Mouse (Mus musculus) natural killer cell, adult 2 months (primary cell): ENCODE measurements around the gene Gm49387.

ENCODE experiments used
- DNase-seq, 2 experiments: peaks; one replicate each; pipeline ENCODE4 v3.0.0; 2022; ENCODE audit warnings: low spot score in 2 of 2

Gm49387 gene

DNA sequence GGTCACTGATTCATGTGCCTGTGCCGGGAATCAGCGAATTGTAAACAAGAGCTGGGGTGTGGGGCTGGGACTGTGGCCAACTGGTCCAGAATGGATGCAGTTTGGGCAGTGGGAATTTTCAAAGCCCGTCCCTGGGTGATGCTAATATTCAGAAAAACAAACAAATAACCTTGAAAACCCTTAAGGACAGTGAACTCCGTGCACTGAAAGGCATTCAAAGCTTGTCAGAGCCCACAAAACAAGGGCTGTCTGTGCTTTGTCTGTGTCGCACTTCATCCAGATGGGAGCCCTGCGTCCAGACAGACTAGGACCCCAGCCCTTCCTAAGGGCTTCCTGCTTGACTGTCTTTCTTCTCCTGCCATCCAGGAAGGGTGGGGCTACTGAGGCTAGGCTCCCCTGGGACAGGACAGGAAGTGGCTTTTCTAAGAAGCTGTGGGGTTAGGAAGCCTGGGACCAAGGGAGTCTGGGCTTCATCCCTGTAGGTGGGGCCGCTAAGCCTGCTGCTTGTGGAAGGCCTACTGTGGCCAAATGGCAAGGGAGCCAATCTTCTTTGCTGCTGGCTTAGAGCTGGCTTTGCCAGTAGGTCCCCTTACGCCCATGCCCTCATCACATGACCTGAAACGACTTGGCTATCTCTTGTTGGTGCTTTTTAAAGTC is 22.0 kb upstream of the Gm49387 start:
- DNase-seq, result peak in 1 of 2 experiments; percentile 37

DNA sequence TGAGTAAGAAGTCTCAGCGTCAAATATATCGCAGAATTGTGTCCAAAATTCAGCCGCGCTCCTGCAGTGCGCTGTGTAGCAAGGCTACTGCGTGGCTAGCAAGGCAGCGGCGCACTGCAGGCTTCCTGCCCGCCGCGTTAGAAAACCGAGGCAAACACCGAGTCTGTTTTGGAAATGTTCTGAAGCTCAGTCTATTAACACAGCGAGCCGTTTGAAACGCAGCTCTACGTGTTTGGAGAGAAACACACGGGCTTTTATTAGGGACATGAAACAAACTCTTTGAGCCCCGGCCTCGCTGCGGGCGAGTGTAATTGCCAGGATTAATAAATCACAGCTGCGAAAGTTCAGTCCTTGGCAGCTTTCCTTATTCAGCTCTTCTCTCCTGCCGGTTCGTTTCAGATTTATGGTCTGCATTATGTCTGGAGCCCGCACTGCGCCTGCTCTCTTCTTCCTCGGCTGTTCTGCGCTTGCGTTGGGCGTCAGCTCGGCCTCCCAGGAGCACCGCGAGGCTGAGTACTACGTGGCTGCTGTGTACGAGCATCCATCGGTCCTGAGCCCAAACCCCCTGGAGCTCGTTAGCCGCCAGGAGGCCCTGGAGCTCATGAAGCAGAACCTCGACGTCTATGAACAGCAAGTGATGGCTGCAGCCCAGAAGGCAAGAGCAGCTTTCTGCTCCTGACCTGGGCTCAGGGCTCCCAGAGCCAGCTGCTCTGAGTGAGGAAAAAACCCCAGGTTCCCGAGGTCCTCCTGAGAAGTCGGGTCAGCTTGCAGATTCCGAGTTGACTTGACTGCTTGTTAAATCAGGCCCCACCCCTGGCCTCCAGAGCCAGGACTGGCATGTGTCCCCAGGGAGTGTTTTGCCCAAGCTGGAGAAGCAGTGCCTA is 21.2 kb upstream of the Gm49387 start:
- peak in 1 of 2 experiments; percentile 59 for DNase-seq

DNA sequence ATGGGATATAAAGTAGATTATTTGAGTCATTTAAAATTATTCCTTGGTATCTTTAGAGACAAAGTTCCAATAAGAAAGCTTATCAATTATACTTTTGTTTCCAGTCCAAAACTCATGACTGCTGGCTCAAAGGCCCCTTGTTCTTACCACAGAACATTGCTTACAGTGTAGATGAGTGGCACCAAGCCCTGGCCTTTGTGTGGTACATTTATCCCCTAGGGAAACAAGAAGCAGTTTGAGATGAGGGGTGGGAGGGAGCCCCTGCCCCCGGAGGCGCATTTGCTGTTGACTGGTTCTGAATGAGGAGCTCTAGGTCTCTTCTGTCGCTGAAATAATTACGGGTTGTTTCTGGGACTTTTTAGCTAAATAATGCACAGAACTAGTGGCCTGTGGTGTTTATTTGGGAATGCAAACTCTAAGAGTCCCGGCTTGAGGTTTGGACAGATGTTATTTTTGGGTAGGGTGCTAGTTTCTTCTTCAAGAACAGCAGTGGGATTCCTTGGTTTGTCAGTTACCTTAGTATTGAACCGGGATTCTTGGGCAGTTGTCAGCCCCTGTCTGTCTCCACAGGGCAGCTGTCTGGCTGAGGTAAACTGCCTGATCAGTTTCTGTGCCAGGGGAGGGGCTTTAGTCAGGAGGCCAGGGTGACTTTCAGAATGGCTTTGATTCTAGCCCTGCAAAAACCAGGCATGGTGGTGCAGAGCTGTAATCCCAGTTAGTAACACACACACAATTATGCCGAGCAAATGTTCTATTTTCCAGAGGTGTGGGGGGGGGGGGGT is 19.8 kb upstream of the Gm49387 start:
- DNase-seq, result no peak

DNA sequence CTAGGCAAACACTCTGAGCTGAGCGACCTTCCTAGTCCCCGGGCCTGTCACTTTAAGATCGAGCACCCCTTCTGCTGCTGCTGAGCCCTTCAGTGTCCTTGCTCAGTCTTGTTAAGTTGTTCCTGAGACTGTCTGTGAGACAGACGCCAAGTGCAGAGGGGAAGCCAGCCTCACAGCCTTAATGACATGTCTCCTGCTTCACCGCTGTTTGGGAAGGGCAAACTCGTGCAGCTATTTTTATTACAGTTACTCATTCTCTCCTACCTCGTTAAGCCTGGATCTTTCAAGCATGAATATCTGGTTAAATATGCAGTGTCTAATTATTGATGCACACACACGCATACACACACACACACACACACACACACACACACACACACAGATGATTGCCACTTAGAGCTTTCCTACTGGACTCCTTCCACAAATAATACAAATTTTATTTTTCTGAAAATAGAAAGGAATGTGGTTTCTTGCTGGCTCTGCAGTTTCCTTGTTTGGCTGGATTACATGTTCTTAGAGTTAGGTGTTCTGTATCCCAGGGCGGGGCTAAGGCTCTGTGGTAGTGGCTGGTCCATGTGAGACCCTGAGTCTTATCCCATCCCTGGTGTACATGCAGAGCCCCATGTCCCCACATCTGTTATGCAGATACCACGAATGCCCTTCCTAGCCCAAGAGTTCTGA is 19.0 kb upstream of the Gm49387 start:
- DNase-seq, result no peak

DNA sequence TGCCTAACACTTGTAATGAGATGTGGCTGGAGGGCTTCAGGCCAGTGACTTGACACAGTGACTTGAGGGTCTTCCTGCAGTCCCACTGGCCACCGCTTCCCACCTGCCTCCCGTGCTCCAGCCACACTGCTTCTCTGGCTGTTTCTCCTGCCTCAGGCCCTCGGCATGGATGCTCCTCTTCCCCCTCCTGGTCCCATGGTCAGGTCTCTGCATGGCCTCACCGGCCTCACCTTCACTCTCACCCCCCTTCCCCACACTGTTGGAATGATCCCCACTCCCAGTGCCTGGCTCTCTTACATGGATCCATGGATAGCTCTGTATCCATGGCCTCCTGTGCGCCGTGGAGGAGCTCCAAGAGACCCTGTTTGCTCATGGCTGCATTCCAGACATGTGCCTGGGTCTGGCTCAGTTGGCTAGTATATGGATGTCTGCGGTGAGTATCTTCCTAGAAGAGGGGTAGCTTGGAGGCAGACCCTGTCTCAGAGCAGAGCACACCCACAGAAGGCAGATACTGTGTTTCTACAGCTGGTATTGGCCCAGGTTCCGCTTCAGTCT is 17.5 kb upstream of the Gm49387 start:
- DNase-seq, result no peak

DNA sequence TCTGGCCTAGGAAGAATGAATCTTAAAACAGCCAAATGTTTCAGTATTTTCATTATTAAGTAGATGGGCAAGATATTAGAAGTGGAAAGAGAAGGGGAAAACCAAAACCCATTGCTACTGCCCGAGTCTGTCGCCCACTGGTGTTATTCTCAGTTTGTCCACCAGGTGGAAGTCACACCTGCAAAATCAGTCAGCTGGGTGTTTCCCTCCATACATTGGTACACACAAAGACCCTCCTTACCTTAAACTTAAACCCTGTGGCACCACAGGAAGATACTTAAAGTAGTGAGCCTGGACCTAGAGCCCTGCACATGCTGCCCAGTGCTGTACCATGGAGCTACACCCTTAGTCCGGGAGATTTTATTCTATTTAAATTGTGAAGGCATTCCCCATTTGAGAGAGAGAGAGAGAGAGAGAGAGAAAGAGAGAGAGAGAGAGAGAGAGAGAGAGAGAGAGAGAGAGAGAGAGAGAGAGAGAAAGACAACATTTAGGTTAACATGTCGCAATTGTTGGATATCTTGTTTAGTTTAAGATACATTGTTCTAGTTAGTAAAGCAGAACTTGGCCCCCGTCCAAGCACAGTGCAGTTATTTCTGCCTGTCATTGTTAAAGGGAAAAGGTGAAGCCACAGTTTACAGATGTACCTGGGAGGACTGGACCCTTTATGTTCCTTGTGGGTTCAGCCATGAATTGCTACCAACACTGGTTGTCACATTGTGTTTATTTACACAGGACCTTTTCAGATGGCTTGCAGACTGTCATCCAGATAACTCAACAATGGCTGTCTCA is 16.4 kb upstream of the Gm49387 start:
- peak; percentile 59 to 73 for DNase-seq

DNA sequence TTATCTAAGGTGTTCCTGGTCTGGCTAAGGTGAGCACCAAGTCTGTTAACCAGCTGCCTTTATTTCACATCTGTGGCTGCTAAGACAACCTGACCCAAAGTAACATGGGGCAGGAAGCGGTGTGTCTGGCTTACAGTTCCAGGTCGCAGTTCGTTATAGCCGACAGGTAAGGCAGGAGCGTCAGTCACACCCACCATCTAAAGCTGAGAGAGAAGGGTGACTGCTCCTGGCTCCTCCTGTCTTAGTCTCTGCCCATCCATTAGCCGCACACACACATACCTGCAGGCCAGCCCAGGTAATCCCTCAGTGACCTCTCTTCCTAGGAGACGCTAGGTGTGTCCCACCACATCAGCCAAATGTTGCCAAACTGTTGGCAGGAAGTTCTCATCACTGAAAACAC is 15.7 kb upstream of the Gm49387 start:
- no peak for DNase-seq

DNA sequence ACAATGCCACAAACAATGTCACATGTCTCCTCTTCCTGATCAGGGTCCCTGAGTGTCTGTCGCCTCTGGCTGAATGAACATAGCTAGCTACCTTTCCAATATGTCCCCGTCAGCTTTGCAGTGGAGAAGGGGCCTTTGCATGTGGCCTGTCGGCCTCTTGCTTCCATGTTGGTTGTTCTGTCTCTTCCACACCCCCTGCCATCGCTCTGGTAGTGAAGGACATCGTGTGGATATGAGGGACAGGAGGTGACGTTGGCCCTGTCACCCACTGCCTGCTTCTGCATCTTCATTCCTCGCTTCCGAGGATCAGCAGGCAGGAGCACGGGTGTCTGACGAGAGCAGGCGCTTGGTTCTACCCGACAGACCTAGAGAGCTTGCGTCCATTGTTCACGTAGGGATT is 14.7 kb upstream of the Gm49387 start:
- no peak for DNase-seq

DNA sequence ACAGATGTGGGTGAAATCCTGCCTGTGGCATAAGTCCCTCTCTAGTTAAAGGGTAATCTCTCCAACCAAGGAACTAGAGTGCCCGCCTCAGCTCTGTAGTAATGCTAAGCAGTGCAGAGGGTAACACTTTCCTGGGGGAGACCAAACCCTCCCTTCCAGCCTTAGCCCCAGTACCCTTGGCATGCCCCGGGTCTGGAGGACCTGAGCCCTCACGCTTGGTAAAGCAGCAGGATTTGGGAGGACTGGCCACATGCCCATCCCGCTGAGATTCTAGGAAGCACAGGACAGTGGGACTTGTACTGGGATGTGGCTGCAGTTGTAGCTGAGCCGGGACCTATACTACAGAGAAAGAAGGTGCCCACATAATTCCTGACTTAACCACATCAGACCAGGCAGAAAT is 14.1 kb upstream of the Gm49387 start:
- DNase-seq, result no peak

DNA sequence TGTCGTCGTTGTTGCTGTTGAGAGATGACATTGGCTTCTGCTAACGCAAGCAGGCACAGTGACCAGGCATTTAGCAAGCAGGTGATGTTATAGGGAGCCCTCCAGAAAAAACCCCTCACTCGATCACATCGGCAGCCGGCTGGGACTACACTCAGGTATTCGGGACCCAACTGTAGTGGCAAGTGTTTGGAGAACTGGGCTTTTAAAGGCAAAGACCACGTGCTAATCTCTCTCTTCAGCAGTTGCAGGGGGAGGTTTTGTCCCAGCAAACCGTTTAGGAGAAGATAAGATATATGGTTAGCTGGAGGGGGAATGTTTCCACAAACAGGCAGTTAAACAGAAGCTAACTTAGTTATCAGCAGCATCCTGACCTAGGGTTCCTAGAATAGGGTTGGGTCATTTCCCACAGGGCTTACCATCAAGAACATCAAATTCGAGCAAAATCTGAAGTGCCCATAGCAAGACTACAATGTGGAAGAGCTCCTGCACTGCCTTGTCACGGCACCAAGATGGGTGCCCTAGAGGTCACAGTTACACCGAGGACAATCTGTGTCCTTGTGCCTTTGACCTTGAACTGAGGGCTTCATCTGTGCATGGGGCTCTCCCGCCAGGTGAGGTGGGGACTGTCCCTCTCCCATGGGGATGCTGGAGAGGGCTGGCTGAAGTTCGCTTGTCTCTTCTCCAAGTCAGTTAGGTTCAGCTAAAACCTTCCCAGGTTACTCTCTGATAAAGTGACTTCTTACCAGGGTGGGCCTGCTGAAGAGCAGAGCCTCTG is 12.6 kb upstream of the Gm49387 start:
- DNase-seq, result no peak

DNA sequence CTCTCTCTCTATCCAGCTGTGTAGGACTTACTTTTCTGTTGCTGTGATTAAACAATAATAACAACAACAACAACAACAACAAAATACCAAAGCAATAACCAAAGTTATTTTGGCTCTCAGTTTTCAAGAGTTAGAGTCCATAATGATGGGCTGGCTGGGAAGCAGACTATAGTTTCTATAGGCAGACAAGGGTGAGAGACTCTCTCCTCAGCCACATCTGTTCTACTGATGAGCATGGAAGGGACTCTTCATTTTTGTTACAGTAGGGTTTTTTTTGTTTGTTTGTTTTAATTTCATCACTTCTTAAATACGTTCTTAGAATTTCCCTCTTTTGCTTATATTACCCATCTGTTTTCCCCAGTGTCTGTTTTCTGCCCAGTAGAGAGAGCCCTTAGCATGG is 11.9 kb upstream of the Gm49387 start:
- no peak for DNase-seq

DNA sequence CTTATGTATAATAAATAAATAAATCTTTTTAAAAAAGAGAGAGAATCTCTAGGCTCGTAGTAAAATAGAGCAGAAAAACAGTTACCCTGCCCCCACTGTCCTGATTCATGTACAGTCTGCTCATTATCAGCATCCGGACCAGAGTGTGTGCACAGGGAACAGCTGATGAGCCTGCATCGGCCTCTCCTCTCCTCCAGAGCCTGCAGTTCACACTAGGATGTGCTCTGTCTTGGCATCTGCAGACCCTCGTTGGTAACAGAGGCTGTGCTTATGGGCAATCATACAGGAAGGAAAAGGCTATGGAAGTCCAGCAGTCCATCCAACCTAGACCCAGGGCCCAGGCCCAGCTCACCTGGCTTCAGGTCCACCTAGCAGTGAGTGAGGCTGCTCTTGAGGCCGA is 11.4 kb upstream of the Gm49387 start:
- no peak for DNase-seq

DNA sequence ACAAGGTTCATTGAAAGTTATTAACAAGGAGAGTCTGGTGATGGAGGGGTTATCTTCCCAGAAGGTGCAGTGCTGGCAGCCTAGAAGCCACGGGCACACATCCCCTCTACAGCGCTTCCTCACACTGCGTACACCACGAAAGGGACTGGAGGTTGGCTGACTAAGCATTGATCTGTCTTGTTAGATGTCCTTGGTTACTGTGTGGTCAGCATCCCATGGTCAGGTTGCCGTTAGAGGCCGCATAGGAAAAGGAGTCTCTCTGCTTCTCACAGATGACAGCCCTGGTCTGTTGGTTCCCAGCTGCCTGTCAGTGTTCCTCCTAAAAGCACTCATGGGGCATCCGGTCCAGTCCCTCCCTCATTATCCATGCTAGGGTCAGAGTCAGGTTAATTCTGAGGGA is 10.5 kb upstream of the Gm49387 start:
- no peak for DNase-seq

DNA sequence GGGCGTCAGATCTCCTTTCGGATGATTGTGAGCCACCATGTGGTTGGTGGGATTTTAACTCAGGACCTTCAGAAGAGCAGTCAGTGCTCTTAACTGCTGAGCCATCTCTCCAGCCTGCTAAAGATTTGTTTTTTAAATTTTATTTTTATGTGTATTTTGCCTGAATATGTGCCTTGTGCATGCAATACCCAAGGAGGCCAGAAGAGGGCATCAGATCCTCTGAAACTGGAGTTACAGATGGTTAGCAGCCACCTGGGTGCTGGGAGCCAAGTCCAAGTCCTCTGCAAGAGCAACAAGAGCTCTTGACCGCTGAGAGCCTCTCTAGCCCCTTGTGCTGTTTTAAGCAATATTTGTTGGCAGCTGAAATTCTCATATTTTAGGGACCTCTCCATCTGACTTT is 9.7 kb upstream of the Gm49387 start:
- no peak for DNase-seq

DNA sequence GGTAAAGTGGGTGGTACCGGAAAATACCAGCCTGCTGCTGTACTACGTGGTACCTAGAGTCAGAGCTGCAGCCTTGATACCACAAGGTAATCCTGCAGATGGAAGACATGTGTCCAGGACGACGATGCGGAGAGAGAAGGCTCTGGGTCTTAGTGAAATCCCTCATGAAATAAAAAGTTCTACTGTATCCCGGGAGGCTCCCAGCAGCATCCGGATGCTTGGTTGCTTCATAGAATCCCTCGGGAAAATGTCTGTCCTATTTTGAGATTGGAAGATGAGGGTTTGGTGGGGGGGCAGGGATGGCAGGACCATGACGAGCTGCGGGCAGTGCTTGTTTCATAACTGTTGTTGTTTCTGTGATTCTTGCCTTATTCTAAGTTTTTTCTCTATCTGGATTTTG is 7.3 kb upstream of the Gm49387 start:
- no peak for DNase-seq

DNA sequence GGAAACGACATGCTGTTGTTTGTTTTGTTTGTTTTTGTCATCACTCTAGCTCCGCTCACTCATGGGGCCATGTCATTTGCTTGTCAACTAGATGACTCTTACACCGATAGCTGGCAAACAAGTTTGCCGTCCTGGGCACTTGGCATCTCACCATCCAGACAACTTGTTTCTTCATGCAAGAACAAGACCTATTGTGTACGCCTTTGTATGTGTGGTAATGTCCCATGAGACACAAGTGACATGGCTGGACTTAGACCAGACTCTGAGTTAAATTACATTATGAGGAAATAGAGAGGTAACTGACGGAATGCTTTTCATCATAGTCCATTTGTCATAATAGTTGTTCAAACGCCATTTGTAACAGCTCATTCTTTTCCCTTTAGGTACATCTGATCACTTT is 5.2 kb upstream of the Gm49387 start:
- no peak for DNase-seq

DNA sequence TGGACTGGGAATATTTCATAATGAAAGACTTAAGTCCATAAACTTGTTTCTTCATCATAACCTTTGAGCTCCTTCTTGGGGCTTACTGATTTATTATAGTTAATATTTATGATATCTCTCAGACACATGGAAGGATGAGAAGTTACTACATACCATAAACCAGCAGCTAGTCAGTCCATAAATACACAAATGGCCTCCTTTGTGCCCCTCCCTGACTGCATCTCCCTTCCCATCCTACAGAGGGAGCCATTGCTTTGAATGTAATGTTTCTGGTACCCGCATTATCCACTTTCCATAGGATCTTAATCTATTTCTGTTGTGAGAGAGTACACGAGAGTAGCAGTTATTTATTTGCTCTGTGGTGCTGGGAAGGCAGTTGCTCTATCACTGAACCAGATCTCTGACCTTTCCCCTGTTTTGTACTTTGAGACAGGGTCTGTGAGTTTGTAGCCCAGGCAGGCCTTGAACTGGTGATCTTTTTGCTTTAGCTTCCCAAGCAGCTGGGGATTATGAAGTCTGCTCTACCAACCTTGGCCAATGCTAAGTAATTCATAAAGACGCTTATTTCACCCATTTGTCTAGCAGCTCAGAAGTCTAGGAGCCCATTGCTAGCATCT is 4.4 kb upstream of the Gm49387 start:
- DNase-seq, result no peak

DNA sequence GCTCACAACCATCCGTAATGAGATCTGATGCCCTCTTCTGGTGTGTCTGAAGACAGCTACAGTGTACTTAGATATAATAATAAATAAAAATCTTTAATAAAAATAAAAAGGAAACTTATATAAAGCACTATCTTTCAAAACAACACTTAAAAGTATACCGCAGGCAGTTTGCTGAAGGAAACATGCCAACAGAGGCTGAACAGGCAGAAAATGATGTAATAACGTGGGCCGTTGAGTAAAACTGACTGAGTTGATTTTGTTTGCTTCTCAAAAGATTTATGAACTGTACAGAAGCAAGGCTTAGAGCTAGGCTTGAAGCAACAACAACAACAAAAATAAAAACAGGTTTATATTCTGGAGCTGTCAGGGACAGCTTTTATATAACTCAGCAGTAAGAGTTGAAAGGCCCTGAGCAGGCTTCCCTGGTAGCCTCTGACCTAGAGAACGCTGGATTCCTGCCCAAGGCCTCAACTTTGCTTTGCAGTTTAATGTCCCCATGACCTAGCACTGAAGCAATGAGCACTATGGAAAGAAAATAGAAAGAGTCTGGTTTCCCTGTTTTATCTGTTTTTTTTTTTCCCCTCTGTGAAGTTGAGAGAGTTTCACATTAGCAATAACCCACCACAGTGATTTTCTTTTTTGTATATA is 3.6 kb upstream of the Gm49387 start:
- DNase-seq, result no peak

DNA sequence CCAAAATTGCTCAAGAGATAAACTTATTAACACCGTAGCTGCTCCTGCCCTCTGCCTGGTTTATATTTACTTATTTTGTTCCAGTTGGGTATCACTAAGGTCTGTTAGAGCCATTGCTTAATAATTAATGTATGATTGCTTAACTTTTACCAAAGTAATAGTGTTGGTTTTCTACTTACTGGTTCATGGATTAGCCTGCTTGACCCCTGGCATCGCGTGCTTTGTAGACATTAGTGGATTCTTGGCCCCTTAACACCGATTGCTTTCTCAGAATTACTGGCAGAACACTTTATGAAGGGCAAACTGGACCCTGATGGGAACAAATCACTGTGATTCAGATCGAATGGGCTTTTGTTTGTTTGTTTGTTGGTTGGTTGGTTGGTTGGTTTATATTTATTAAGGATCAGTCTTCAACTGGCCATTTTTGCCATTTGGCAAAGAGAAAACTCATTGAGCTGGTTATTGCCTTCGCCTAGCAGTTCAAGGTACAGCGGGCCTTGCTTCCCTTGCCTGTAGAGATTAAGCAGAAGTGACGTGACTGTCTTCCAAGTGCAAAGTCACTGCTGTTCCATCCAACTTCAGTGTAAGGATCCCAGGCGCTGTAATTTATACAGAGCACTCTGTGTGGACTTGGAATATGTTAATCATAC is 953 bp upstream of the Gm49387 start:
- DNase-seq, result no peak
